Mouse (Mus musculus) left cerebral cortex, adult 11 months (tissue): Measurements from ENCODE around the gene Plppr2.

ENCODE experiments used
- DNase-seq: peaks from one replicate; pipeline ENCODE4 v3.0.0; 2022; ENCODE audit warnings: low spot score

Gene Plppr2

DNA sequence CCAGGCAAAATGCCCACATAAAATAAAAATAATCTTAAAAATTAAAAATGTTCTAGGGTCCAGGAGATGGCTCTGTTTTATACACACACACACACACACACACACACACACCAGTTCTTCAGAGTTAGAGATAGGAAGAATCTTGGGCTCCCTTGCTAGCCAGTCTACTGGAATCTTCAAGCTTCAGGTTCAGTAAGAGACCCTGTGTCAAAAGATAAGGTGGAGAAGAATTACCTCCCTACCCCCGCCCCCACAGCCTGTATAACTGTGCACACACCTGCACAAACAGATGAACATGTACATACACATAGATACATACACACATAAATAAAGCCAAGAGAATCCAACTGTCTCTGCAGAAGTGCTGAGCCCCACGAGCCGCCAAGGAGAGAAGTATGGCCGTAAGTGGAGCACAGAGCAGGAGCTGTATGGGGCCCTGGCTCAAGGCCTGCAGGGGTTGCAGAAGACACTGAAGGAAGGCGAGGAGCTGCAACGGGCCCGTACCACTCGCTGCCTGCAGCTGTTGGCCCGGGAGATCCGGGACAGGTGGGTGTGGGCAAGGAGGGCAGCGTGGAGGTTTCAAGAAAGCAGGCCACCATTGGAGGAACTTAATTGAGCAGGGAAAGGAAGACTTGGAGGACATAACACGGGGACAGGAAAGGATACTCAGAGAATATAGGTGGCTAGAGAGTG is 4.2 kb upstream of the Plppr2 start:
- DNase-seq = no peak

GRCm38 (mm10) chr9:21934021-21934420 is 2.8 kb upstream of the Plppr2 start:
- no peak for DNase-seq

DNA sequence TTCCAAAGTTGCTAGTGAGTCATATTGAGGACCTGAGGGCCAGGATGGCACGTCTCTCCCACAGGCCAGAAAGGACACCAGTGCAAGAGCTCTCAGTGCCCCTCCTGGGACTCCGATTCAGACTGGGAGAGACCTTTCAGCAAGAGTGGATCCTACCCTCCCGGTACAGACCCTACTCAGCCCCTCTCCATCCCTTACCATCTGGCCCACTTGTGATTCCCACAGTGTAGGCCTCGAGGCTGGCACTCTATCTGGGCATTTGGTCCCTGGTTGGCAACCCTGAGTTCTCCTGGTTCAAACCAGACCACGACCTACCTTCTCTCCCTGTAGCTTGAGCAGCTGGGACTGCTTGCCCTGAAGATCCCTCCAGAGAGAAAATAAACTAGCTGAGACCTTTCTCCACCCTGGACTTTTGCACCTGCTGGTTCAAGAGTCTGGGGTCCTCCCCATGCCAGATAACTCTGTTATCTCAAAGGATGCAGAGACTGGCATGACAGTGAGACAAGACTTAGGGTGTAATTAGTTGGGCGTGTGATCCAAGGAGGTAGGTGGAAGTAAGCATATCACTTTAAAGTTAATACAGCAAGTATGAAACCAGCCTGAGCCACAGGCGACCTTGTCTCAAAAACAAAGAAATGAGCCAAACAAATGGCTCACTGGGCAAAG is 1.2 kb upstream of the Plppr2 start:
- no peak for DNase-seq

DNA sequence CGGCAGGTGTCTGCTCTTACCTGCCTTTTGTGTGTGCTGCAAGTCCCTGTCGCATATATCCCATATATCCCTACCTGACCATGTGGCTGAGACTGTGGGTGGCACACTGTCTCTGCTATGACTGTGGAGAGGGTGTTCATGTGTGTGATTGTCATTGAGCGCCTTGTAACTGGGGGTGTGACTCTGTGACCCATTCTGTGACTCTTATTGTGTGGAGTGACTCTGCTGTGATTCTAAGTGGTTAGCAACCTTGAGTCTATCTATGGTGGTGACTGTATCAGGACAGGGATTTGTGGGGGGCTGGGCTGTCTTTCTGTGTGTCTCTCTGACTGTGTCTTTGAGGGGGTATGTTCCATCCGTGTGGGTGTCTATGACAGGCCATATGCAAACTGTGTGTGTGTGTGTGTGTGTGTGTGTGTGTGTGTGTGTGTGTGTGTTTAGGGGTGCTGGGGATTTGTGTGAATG is 910 bp downstream of the Plppr2 start:
- no peak for DNase-seq

- no peak for DNase-seq
Measured at GRCm38 (mm10) chr9:21938234-21938855, 1.5 kb downstream of the Plppr2 start.

DNA sequence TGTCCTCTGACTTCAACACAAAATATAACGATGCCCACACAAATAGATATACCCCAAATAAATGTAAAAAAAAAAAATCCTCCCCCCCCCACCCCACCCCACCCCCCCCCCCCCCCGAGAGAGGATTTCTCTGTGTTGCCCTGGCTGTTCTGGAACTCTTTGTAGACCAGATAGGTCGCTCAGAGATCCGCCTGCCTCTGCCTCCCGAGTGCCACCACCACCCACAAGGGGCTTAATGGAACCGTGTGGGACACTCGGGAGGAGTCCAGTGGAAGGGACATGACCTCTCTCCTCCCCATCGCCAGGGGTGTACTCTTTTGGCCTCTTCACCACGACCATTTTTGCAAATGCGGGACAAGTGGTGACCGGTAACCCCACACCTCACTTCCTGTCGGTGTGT is 6.2 kb downstream of the Plppr2 start:
- no peak for DNase-seq

GRCm38 (mm10) chr9:21943638-21944037 is 6.8 kb downstream of the Plppr2 start:
- DNase-seq = no peak

DNA sequence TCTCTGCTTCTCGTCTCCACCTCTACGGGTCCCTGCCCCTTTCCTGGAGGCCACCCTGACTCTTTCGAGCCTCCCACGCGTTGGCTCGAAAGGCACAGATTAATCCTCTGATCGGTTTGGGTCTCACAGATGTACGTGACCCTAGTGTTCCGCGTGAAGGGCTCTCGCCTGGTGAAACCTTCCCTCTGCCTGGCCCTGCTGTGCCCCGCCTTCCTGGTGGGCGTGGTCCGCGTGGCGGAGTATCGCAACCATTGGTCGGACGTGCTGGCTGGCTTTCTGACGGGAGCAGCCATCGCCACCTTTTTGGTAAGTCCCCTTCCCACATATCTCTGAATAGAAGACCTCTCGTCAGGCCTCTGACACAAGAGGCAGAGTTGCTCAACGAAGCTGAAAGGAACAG is 7.4 kb downstream of the Plppr2 start:
- no peak for DNase-seq

DNA sequence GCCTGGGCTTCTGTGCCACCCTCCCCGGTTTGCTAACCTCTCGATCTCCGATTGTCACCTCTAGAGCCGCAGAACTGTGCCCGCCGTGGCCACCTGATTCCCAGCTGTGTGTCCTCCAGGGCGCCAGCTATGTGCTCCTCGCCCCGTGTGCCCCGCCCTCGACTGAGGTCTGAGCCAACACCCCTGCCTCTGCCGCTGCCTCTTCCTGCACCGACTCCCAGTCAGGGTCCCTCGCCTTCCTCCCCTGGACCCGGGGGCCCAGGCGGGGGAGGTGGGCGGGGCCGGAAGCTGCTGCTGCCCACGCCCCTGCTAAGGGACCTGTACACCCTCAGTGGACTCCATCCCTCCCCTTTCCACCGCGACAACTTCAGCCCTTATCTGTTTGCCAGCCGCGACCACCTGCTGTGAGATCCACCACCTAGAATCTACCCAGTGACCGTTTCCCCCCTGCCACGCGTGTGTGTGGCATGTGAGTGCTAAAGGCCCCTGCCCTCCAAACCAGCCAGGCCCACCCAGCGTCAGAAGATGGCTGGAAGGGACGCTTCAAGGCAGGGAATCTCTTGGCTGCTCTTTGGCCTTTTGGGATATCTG is 10.8 kb downstream of the Plppr2 start:
- no peak for DNase-seq

DNA sequence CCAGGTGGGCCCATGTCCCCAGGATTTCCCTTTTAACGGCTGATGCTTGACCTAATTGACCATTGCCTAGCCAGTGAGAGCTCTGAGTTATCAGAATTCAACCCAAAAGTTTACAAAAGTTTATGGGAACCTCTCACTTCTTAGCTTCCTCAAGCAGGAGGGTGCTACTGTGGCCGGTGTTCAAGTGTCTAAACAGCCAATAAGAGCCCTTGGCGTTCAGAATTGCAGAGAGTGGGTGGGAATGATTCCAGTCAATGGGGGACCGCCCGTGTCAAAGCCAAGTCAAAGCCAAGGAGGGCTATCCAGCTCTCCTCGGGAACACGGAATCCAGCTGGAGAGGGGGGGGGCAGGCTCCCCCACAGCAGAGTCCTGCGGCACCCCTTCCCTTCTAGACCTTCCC is 11.3 kb downstream of the Plppr2 start:
- no peak for DNase-seq

DNA sequence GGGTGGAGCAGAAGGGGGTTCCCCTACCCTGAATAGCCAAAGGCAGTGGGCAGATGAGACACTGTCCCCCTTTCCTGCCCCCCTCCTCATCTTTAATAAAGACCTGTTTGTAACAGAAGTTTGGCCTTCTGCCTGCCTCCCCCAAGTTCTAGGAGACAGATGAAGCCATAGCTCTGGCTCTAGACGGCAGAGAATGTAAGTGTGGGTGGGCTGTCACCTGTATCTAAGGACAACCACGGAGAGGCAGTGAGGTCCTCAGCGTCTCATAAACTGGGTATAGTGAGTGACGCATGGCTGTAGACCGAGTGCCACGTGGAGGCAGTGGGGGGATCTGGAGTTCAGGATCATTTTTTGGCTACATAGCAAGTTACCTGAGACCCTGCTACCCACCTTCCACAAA is 12.0 kb downstream of the Plppr2 start:
- DNase-seq = no peak

DNA sequence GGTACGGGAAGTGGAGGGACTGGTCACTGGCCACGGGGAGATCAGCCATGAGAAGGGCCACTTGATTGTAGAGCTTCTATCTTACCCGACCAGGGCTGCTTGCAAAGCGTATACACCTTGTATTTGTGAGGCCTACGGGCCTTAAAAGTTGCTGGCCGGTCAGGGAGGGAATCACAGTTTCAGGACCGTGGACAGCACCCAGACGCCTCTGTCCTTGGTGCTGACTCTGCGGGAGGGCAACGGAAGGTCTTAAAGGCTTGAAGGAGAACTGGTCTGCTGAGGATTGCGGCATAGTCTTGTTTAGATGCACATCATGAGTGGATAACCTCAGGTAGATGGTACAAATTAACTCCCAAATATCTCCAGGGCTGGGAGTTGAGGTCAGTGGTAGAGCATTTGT is 13.5 kb downstream of the Plppr2 start:
- DNase-seq = no peak

- DNase-seq = no peak
Measured at GRCm38 (mm10) chr9:21951977-21952376, 15.1 kb downstream of the Plppr2 start.

- DNase-seq = peak; percentile 72
Measured at GRCm38 (mm10) chr9:21953600-21953999, 16.8 kb downstream of the Plppr2 start.

DNA sequence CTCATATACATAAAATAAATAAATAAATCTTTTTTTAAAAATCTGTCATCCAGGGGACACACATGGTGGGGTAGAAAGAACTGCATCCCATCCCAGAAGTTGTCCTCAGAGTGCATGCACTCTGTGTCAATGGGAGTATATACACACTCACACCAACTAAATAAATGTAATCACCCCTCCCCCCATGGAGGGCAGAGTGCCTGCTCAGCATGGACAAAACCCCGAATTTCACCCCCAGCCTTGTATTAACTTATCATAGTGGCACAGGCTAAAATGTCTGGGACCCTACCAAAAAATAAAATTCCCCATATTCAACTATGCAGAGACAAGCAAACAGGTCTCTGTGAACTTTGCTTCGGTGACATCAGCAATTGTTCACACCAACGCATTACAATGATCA is 17.8 kb downstream of the Plppr2 start:
- no peak for DNase-seq

DNA sequence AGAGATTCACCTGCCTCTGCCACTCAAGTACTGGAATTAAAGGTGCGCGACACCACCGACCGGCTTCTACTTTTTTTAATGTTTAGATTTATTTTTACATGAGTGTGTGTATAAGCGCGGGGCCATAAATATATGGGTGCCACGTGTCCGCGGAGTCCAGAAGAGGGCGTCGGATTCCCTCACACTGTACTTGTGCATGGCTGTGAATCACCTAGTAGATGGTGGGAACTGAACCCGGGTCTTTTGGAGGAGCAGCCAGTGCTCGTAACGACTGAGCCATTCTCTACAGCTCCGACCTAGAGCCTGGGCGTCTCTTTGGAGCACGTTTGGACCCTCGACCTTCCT is 18.4 kb downstream of the Plppr2 start:
- no peak for DNase-seq

GRCm38 (mm10) chr9:21955570-21956281 is 18.9 kb downstream of the Plppr2 start, which contains the start of gene Swsap1:
Swsap1 (plus strand) TSS chr9:21955755.
- peak; percentile 99 for DNase-seq

GRCm38 (mm10) chr9:21958372-21958771 is 21.5 kb downstream of the Plppr2 start:
- no peak for DNase-seq

DNA sequence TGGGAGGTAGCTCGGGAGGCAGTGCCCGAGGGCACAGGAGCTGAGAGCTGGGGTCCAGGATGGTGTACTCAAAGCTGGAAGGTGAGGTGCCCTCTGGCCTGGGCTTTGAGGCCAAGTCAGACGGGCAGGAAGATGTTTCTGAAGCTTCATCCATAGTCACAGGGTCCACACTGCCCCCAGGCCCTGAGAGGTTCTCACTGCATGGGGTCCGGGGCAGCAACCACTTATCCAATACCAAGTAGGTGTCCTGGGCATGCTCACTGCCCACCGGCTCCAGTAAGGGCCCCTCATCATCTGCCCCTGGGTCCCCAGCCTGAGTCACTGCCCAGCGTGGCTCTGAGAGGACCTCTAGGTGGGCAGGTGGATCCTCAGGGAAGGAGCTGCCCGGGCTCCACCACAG is 22.4 kb downstream of the Plppr2 start:
- DNase-seq = no peak

GRCm38 (mm10) chr9:21960135-21960534 is 23.3 kb downstream of the Plppr2 start:
- no peak for DNase-seq

- DNase-seq = no peak
Measured at GRCm38 (mm10) chr9:21960558-21961208, 23.9 kb downstream of the Plppr2 start.
